Mouse (Mus musculus) adrenal gland, postnatal 36 days (tissue): ENCODE measurements around the gene Mmd. TPM values are rescaled to one million over a fixed set of nuclear protein-coding genes. Genes with fewer than 3 reads are reported as not detected.
"Not testable (repeated sequence)": the region's sequence is repeated elsewhere in the genome, so short reads cannot be mapped to it uniquely, and the experiment has no call there.

Experiments
- DNase-seq, 2 experiments: peaks; one replicate each; pipeline ENCODE4 v3.0.0; 2021; ENCODE audit warnings: mixed read lengths in 1 of 2
- total RNA-seq, 2 experiments: library from RNA; stranded (reverse); gene quantifications; 2 replicates each; pipeline ENCODE4 v1.2.3; 2021

The Mmd gene
- total RNA-seq, 2 experiments from 2014 or later, result 86.1 to 156 TPM

DNA sequence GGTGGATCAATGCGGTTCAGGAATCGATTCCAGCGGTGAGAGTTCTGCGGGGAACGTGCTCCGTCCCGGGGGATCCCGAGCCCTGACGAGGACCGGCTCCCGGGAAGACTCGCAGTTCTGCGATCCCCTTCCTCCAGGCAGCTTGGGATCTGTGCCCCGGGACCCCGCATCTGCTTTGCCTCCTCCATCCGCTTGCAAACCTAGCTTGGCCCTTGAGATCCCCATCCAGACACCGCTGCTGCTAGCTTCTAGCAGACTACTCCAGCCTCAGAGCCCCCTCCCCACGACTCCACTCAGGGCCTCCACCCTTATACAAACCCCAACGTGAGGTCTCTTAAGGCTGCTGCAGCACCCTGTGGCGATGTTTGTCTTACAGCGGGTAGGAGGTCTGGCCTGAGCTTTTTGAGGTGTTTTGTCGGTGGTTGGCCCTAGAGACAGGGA is 465 bp downstream of the Mmd start:
- no peak for DNase-seq

DNA sequence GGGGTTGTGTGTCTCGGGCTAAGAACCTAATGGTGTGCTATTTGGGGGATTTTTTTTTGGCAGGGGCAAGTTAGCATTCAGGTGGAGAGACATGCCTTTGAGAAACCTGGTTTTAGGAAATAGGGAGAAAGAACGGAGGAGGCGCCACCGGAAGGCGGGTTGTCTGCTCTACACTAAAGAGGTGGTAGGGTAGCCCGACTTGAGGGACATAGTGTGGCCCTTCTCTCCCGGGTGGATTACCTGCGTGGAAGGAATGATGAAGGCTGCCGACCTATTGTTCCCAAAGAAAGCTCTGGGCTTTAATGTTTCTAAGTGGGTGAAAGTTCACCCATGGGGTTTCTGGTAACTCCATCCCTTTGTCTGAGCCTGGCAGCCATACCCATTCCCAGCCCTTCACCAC is 933 bp downstream of the Mmd start:
- no peak for DNase-seq

DNA sequence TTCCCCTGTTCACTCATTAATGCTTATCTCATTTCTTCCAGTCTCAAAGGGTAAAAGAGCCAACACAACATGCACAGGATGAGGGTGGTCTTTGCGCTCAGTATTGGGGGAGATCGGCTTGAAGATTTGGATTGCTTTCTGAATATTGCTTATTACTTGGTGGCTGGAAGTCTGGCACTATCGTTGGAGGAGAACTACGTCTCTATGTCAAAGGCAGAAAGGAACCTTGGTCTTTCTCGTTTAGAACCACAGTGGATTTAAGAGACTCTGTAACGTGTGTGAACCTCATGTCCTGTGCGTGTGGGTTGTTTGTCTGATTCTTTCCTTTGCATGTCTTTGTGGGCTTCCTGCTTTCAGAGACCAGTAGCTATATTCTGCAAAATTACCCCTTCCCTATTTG is 1.5 kb downstream of the Mmd start:
- DNase-seq, result no peak

DNA sequence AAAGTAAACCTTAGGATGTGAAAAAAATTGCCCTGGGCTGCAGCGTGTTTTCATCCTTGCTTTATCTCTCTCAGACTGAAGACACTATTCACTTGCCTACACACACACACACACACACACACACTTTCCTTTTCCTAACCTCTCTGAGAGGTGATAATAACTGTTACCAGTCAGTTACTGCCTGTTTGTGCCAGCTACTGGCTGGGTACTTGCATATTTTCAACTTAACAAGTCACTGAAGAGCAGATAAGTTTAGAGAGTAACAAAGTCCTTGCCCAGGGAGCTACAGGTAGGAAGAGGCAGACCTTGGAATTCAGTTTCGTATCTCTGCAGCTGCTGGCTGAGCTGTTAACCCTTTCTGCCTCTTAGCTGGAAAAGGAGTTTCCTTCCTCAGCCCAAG is 2.7 kb downstream of the Mmd start:
- DNase-seq, result no peak

DNA sequence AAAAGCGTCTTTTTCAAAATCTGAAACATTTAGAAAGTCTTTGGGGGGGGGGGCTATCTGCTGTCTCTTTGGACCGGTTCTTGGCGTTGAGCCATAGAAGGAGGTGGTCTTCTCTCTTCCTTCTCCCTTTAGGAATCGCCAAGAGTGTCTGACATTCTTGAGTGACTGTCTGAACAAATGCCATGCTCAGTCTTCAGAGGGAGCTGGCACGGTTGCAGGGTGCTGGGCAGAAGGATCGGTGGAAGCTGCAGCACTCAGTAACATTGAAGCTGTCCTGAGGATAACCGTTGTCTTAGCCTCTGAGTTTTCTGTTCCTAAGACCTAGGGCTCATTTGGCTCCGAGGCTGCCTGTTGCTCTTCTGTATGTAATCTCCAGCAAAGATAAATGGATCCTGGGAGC is 3.1 kb downstream of the Mmd start:
- peak in 1 of 2 experiments; percentile 28 for DNase-seq

DNA sequence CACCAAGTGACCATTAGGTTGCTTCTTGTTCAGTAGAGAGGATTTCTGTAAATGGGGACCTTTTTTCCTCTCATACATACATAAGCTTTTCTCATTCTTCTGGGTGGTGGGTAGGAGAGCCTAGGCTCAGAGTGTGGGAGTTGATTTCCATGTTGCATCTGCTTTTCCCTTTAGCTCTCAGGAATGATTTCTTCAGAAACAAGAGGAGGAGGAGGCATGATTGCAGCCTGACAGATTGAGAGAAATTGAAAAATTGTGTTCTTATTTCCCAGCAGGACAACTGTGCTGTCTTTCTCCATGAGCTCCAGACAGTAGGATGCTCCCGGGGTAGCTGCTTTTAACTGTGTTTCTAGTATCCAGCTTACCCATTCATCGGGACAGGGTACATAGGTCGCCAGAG is 5.3 kb downstream of the Mmd start:
- no peak for DNase-seq

DNA sequence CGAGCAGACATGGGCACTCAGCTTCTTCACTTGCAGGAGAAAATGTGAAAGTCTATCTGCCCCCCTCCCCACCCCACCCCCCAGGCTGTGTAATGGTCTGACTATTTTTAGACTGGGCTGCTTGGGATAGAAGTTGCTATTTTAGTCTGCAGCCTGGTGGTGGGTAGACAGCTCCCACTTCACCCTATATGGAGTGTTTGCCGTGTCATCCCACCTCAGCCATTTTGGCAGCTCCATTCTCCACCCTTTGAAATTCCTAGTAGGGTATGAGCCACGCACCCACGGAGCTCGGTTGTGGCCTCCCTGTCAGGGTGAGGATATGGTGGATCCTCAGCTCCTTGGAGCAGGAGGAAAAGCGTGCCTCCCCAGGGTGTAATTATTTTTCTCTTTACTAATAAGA is 6.4 kb downstream of the Mmd start:
- no peak for DNase-seq

DNA sequence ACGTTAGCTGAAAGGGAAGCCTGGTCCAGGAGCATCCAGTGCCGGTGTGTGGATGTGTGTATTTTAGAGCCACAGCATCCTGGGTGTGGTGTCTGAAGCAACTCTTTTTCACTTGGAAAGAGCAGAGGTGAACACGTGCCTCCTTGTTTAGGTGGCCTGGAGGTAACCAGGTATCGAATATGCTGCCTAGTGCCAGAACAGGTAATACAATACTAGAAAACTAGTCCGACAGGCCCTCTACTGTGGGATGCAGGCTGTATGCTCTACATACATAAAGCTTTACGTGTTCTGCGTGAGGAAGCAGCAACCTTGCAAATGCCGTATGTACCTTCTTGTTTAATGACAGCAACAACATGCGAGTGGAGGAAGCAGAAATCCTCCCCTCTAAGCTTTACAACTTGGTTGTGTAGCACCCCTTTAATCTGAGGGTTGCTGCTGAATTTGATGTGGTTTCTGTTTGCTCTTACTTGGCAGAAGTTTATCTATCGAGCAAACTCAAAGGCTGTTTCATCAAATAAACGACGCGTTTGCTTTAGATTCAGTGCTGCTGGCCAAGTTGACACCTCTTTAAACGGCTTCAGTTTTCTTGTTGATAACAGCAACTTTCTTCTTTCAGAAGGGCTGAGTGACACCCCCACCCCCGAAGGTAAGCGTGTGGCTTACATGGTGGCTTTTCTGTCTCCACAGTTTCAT is 7.7 kb downstream of the Mmd start:
- no peak for DNase-seq

DNA sequence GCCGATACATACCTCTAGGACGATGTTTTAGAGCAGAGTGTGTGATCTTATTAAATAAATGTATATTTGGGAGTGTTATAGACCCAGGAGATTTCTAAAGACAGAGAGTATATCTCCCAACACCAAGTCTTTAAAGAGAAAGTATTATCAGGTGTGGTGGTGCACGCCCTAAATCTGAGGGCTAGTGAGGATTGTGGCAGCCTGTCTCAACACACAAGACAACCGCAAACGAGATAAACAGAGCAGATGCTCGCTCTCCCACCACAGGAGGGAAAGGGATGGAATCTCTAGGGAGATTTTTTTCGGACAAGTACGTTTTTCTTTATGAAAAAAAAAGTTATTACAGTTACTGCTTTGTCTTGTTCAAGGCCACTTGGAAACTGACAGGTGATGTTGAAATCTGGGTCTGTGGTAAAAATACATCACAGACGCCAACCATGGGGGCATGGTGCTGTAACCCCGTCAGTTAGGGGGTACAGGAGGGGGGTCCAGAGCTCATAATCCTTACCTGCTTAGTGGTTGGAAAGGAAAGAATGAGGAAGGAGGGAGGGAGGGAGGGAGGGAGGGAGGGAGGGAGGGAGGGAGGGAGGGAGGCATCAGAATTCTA is 9.2 kb downstream of the Mmd start:
- DNase-seq, result no peak

DNA sequence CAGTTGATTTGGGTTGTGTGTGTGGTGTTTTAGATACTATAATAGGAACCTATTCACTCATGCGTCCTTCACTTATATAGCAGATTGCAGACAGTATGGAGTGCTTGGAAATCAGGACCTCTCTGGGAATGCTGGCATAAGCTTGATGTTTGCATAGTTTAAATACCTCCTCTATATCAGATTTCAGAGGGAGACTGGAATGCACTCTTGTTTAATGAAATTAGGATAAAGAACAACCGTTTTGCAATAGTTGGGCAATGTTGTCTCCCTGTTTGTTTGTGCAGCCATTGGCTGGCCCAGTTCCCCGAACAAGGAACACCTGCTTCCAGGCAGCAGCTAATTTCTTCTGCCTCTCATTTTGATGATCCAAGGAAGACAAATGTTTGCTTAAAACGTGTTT is 9.8 kb downstream of the Mmd start:
- DNase-seq, result no peak

DNA sequence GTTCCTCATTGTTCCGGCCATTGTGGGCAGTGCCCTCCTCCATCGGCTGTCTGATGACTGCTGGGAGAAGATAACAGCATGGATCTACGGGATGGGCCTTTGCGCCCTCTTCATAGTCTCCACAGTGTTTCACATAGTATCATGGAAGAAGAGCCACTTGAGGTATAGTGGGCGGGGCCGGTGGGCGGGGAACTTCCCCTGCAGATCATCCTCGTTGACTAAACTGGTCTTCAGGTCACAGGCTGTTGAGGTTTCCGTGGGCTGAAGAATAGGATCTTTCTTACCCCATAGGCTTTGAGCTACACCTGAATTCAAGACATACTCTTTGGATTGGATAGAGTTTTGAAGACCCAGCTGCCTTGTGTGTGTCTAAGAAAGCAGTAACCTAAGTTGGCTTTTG is 10.6 kb downstream of the Mmd start:
- DNase-seq, result no peak

DNA sequence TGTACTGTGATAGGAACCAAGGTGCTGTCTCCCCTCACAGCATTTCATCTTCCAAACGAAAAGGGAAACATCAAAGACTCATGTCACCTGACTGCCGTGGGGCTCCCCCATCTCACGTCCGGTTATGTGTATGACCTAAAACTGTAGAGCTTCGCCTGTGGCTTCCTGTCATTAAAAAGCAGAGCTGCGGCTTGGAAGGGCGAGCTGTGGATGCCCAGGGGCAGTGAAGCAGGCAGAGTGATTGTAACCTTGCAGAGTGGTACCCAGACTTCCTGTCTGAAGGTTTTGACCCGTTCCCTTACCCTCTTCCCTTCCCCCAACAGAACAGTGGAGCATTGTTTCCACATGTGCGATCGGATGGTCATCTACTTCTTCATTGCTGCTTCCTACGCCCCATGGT is 14.9 kb downstream of the Mmd start:
- DNase-seq, result no peak

DNA sequence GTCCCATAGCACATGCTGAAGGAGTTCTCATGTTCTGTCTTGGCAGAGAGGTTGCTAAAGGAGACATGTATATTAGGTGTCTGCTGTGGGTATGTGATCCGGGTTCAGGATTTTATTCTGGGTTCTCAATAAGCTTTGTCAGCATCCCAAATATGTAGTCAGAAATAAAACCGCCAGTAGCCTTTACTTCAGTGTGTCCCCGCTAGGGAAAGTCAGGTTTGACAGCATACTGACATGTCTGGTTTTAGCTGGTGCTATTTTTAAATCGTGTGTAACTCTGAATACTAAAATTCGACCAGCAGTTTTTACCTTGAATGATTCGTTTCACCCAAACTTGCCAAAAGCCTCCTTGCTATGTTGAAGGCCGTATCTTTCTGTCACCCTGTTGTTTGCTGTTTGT is 16.3 kb downstream of the Mmd start:
- DNase-seq, result no peak

DNA sequence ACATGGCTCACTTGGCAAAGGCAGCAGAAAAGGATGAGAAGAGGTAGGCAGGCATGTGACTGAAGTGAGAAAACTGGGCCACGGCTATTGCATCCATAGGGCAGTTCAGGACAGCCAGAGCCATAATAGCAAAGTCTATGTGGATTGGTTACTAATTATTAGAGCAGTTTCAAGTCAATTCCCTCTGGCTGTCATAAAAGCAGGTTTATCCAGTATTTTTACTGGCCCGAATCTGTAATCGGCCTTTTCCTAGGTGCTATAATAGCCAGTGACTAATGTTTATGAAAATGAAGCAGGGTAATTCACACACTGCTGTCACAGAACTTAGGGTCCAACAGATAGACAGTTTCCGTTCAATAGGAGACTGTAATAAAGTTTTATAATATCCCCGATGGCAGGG is 19.7 kb downstream of the Mmd start:
- DNase-seq, result no peak

DNA sequence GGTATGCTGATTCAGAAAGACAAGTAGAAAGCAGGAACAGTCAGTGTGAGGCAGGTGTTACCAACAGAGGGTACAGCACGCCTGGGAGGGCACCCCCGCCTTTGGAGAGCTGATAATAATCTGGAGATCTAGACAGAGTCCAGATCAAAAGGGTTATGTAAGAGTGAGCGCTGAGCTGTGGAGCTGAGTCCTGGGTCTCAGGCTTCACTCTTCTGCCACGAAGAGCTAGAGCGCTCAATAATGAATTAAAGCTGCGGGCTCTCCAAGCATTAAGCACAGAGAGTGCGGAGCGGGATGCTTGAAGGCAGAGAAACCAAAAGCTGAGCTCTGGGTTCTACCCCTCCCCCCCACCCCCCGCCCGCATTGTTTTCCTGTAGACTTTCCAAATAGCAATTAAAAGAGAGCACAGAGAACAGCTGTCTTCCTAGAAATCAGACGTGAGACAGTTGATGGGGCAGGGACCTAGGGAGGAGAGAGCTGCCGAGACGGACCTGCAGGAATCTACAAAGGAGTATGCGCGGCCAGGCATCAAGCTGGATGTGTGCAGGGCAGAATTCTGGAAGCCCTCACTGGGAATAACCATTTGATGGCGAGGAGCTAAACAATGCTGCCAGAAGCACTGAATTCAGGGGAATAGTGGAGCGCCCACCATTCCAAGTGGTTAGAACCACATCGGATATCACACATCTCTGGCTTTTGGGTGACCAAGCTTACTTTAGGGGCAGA is 20.3 kb downstream of the Mmd start:
- DNase-seq, result no peak

DNA sequence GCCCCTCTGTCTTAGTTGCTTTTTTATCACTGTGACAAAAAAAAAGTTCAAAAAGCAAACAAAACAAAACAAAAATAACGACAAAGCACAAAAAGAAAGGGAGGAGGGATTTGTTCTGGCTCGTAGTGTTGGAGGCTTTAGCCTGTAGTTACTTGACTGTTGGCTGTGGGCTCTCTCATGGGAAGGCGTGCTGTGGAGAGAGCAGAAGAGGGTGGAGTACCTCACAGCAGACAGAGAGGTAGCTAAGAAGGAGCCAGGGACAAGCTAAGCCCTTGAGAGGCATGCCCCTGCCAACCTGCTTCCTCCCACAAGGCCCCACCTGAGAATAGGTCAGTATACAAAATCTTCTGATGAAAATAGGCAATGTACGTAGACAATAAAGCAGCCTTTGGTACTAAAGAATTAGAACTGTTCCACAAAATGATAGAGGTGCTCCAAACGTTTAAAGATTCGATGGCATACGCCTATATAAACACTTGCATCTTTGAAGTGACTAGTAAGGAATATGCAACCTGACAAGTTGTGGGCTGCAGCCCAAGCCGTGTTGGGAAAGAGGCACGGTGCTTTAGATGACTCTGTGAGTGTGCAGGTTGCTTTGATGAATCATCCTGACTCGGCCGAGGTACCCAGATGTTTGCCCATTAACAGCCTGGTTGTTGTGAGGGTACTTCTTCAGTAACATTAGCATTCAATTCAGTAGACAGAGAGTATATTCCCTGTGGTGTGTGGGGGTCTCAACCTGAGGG is 21.0 kb downstream of the Mmd start:
- no peak for DNase-seq

DNA sequence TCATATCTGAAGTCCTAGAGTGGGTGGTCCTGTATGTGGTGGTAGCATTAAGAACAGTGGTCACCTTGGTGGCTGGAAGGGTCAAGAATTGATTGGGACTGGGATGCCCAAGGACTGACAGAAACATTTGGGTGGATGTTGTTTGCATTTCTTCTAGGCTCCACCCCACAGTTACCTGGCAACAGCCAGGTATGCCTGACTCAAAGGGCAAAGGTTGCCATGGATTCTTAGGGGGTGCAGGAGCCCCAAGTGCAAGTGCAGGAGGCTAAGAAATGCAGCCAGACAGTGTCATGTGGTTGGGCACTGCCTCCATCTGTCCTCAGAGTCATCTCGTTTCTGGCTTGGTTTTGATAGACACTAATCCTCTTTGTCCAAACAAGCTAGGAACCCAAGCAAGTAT is 24.9 kb downstream of the Mmd start:
- DNase-seq, result no peak

DNA sequence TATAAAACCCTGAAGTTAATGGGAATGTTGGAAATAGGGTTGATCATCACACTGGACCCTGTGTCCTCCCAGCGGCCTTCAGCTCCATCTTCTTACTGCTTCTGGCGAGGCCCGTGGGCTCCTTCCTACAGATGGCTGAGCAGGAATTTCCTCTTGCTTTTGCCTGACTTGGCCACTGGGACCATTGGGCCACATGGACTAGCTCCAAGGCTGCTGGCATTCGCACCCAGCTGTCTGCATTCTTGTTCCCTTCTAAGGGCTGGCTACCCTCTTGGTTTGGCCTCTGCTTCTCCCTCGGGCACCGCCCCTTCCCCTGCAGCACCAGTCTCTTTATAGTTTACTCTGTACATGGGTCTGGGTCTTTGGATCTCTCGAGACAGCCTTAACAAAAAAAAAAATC is 26.4 kb downstream of the Mmd start:
- peak in 1 of 2 experiments; percentile 51 for DNase-seq

DNA sequence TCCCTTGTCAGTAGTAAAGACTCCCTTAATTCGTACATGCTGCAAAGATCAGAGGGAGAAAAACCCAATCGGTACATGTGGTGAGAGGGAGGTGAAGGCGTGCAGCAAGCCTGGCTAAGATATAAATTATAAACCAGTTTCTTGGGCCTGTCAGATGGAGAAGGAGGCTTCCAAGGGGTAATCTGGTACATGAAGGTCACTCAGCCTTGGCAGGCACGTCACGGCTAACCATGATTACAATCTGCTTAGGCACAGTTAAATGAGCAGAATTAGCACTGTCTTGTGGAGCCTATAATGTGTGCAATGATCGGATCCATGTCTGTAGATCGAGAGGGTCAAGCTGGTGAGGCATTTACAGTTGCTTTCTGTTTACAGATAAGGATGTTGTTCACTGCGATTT is 26.9 kb downstream of the Mmd start:
- peak; percentile 23 to 33 for DNase-seq

DNA sequence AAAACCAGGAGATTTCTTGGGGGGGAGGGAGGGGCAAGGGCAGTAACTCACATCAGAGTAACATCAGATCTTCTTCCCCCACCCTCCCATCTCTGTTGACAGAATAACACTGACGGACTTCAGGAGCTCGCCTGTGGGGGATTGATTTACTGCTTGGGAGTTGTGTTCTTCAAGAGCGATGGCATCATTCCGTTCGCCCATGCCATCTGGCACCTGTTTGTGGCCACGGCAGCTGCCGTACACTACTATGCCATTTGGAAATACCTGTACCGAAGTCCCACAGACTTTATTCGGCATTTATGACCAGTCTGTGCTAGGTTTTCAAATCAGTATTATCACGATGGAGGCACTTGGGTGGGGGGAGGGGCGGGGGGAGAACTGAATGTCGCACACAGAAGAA is 27.3 kb downstream of the Mmd start:
- no peak for DNase-seq

DNA sequence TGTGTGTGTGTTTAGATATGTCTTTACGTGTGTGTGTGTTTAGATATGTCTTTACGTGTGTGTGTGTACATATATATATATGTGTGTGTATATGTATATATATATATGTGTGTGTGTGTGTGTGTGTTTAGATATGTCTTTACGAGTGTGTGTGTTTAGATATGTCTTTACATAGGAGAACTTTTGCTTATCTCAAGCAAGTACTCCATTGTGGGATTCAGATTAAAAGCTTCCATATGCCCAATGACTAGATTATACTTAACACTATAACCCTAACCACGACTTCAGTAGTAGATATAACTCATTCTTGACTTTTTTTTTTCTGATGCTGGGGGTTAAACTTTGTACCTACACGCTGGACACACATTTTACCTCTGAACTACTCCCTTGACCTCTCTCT is 30.8 kb downstream of the Mmd start:
- no peak for DNase-seq

DNA sequence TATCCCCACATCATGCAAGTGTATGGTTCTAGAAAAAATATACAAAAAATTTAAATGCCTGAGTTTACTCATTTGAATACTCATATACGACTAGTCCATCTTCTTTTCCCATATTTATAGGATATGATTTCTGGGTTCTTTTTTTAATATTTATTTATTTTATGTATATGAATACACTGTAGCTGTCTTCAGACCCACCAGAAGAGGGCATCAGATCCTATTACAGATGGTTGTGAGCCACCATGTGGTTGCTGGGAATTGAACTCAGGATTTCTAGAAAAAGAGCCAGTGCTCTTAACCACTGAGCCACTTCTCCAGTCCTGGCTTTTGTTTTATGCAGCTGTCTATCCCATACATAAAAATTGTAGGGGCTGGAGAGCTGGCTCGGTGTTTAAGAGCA is 32.7 kb downstream of the Mmd start:
- DNase-seq, result not testable (repeated sequence)

DNA sequence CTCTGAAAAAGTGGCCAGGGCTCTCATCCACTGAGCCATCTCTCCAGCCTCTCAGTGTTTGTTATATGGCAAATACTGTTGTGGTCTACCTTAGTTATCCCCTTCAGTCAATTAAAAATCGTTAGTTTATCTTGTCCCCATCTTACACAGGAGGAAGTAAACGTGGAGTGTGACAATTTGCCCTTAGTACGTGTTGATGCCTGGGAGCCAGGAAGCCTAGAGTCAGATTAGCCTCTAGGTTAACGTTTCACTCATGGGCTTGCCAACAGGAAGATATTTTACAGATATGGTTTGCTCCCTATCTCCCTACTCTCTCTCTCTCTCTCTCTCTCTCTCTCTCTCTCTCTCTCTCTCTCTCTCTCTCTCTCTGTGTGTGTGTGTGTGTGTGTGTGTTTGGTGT is 33.9 kb downstream of the Mmd start:
- no peak for DNase-seq
